Mouse (Mus musculus) left cerebral cortex, postnatal 25 days (tissue): ENCODE data around the gene Eif6. TPM values are rescaled to one million over a fixed set of nuclear protein-coding genes. Genes with fewer than 3 reads are reported as not detected.

Source experiments
- DNase-seq, 2 experiments: peaks; one replicate each; pipeline ENCODE4 v3.0.0; 2022; ENCODE audit warnings: low spot score in 2 of 2, mixed read lengths in 1 of 2
- intact Hi-C: fragments of 180-260 bp; cut with DNase I; formaldehyde crosslinking; loops from one replicate; pipeline ENCODE4 v1.15.1; 2025
- total RNA-seq, 2 experiments: library from RNA; stranded (reverse); gene quantifications; 2 replicates each; pipeline ENCODE4 v1.2.3; 2021

The Eif6 gene
- total RNA-seq, 2 experiments from 2014 or later, result 57.5 to 71.9 TPM

GRCm38 (mm10) chr2:155830841-155831240 lies 4.1 kb upstream of the Eif6 start:
- intact Hi-C loops, result no loop called here

DNA sequence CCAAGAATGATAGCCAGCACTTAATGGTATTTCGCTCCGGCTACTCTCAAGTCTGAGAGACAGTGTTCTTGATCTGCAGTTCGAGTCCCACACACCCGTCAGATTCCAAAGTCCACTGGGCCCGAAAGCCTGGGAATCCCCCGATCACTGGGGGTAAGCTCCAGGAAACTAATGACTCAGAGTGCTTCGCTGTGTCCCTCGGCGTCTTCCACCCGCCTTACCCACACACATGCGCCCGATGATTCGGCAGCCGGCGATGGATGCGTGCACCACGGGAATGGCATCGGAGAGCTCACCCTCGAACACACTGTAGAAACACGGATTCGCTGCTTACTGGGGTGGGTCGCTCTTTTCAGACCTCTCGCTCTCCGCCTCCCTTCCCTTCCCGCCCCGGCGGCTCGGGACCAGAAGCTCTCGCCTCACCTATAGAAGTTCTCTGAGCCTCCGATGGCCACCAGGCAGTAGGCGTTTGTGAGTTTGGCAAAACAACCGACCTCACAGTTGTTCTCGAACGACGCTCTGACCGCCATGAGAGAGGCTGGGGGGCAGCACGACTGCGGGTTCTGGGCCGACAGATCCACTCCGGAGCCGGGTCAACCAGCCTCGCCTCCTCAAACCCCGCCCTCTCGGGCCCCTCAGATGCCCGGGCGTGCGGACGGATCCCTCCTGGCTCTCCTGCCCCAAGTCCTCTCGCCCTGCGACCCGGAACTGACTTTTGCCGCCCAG lies 658 bp downstream of the Eif6 start:
- intact Hi-C loops, result no loop called here
- DNase-seq, result no peak

More at GRCm38 (mm10) chr2:155830841-155831240, 4.1 kb upstream of the Eif6 start:
- no peak for DNase-seq

DNA sequence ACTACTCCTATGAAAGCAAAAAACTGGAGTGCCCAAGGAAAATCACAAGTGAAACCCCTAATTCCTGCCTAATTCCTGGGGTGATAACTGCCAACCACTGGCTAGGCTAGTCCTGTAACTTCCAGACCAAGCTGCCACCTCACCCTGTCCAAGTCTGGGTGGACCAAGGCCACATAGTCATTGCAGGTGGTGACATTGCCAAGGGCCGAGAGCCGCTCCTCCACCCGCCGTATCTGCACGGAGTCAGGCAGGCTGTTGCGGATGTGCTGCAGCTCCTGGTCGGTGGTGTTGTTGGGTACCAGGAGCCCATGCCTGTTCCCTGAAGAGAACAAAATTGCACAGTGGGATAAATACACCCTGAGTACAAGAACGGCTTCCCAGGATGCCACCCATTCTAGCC lies 3.0 kb downstream of the Eif6 start:
- intact Hi-C loops, result no loop called here
- DNase-seq, result no peak

DNA sequence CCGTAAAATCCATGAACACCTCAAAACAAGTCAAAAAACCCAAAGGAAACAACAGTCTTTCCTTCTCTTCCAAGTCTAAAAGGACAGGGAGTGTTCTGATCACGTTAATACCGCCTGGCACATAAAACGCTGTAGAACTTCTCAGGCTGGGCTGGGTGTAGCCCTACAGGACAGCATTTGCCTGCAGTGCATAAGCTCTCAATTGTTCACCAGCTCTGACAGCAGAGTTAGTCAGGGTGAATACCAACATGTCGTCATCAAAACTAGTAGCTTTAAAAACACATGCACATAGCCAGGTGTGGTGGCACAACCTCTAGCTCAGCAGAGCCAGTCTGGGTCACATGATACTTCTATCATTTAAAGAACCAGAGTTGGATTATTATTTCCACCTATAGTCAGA lies 5.9 kb downstream of the Eif6 start:
- intact Hi-C loops, result no loop called here
- no peak for DNase-seq

DNA sequence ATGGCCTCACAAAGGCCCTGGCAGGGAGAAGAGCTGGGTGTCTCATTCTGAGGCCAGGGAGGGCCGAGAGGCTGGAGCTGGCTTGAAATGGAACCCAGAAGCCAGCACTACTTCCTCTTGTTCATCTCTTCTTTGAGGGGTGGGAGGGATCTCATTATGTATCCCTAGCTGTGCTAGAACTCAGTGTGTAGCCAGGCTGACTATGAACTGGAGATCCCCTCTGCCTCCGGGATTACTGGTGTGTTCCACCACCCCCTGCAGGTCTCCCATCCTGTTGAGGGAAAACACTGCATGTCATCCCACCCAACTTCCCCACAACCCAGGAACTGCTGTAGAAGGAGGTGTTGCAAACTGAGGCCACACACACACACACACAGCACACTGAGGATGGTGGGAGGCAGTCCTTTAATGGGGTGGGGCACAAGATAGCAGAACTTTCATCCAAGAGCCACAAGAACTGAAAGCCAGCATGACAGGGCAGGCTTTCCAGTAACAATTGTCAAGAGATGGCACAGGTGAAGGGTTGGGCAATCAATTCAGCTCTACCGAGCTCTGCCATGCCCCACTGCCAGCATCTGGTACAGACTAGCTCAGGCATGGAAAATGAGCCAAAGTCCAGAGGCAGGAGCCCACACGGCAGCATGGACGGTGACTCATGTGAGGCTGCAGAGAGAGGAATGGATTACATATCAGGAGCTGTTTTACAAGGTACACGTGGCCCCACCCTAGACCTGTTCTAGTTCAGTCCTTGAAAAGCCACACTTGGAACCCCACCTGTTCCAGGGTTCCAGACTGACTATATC lies 7.1 kb downstream of the Eif6 start:
- DNase-seq, result peak in 1 of 2 experiments; percentile 47
- intact Hi-C loops, result no loop called here

DNA sequence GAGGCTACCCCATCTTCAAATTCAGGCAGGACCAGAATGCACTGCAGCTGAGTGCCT lies 7.5 kb downstream of the Eif6 start, which contains the start of gene BC029722:
TSS of gene BC029722 (minus strand) at position 35 of the 57 bp plus-strand sequence.
- intact Hi-C loops, result no loop called here
- no peak for DNase-seq

GRCm38 (mm10) chr2:155818596-155819391 lies 7.9 kb downstream of the Eif6 start:
- intact Hi-C loops, result no loop called here
- peak; percentile 93 to 96 for DNase-seq

- no peak for DNase-seq
- intact Hi-C loops, result no loop called here
Measured at GRCm38 (mm10) chr2:155817301-155818245, 9.2 kb downstream of the Eif6 start.

GRCm38 (mm10) chr2:155816179-155816578 lies 10.5 kb downstream of the Eif6 start:
- DNase-seq, result no peak
- intact Hi-C loops, result no loop called here

GRCm38 (mm10) chr2:155814829-155815228 lies 11.9 kb downstream of the Eif6 start:
- DNase-seq, result peak in 1 of 2 experiments; percentile 49
- intact Hi-C loops, result loop anchor here (5.0 kb wide), 2 partner anchors 38 to 118 kb away; partner anchors contain the start of gene Mmp24

GRCm38 (mm10) chr2:155812637-155813036 lies 14.1 kb downstream of the Eif6 start:
- DNase-seq, result no peak
- intact Hi-C loops, result loop anchor here (5.0 kb wide), 2 partner anchors 35 to 115 kb away; partner anchors contain the start of gene Mmp24

DNA sequence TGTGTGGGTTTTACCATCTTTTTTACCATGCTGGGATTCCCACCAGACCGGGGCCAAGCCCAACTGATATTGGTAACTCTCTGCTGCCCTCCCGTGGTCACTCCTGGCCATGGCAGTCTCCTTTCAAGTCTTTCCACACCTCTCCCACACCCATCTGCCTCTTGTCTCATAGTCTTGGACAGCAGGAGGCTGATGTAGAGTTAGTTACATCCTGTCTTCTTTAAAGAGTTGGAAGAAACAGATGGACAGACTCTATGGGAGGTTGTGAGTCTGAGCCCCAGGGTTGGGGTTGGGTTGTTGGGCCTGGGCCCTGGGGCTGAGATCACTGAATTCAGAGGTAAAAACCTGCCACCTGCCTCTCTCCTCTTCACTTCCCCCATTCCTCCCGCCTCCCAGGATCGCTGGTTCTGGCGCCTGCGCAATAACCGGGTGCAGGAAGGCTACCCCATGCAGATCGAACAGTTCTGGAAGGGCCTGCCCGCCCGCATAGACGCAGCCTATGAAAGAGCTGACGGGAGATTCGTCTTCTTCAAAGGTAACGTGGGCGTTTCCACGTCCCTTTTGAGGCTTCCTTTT lies 14.8 kb downstream of the Eif6 start:
- intact Hi-C loops, result loop anchor here (5.0 kb wide), 2 partner anchors 35 to 115 kb away; partner anchors contain the start of gene Mmp24
- peak; percentile 84 to 97 for DNase-seq

GRCm38 (mm10) chr2:155809620-155810019 lies 17.1 kb downstream of the Eif6 start:
- no peak for DNase-seq
- intact Hi-C loops, result loop anchor here (5.0 kb wide), 2 partner anchors 32 to 112 kb away; partner anchors contain the start of gene Mmp24

GRCm38 (mm10) chr2:155807408-155807807 lies 19.3 kb downstream of the Eif6 start:
- DNase-seq, result no peak
- intact Hi-C loops, result no loop called here

DNA sequence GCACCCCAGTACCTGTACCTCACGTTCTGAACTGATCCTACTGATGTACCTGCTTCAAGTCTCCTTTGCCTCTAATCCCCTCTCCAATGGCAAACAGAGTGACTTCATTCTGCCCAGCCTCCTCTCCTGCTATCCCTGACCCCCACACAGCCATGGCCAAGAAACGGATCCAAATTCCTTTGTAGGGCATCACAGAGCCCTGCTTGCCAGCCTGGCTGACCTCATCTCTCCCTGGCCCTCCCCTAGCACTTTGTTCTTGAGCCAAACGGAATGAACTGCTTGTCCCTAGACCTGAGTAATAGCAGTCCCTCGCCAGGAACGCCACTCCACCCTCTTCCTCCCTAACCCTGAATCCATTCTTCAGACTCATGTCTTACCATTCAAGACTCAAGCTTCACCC lies 20.2 kb downstream of the Eif6 start:
- DNase-seq, result no peak
- intact Hi-C loops, result no loop called here

DNA sequence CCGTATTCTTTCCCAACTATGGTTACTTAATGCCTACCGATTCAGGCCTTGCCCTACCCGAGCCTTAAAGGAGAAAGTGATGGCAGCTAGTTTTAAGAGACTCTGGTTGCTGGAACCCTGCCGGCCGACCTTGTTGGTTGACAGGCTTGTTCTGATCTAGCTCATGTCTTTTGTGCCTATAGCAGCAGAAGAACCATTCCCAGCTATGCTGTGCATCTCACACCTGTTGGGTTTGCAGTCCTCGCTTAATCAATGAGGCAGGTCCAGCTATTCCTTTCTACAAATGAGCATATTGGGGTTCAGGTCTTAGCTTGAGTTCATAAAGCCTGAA lies 20.8 kb downstream of the Eif6 start:
- DNase-seq, result no peak
- intact Hi-C loops, result no loop called here

GRCm38 (mm10) chr2:155805231-155805924 lies 21.3 kb downstream of the Eif6 start:
- no peak for DNase-seq
- intact Hi-C loops, result no loop called here

DNA sequence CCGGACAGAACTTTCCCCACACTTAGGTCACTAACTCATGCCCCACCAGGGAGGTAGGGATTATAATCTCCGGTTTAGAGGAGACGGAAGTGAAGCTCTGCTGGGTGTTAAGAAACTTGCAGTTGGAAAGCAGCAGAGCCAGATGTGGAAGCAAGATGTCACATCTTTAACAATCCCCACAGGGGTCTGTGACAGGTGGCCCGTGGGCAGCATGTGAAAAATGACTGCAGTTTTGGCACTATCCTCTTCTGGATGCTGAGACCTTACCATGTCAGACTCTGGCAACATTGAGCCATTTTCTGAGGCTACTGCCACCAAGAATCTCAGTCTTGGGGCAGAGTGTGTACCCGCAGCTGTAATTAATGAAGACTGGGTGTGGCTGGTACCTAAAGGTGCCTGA lies 22.7 kb downstream of the Eif6 start:
- DNase-seq, result no peak
- intact Hi-C loops, result no loop called here

DNA sequence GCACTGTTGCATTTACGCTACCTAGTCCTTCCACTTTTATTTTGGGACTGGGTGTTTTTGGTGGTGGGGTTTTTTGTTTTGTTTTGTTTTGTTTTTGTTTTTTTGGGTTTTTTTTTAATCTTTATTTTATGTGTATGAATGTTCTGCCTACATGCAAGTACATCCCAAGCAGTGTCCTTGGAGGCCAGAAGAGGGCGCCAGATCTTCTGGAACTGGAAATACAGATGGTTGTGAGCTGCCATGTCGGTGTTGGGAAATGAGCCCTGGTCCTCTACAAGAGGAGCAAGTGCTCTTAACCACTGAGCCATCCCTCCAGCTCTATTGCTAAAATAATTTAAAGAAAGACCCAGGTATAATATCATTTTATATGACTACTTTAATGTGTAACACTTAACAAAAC lies 24.0 kb downstream of the Eif6 start:
- no peak for DNase-seq
- intact Hi-C loops, result no loop called here
